Mouse (Mus musculus) C2C12 (cell line): ENCODE results near the gene Abca7.

ENCODE experiments used
- CEBPB ChIP-seq: IDR thresholded peaks from one replicate; pipeline ENCODE4 v1.6.1; 2011; ENCODE audit warnings: low read depth, mild to moderate bottlenecking, control low read depth, moderate library complexity
- CTCF ChIP-seq: IDR thresholded peaks from one replicate; pipeline ENCODE4 v1.5.1; 2011; ENCODE audit not compliant: control insufficient read depth, insufficient read depth, insufficient read length
- USF1 ChIP-seq: IDR thresholded peaks from one replicate; pipeline ENCODE4 v1.6.1; 2011; ENCODE audit warnings: low read depth, mild to moderate bottlenecking, control low read depth, moderate library complexity

DNA sequence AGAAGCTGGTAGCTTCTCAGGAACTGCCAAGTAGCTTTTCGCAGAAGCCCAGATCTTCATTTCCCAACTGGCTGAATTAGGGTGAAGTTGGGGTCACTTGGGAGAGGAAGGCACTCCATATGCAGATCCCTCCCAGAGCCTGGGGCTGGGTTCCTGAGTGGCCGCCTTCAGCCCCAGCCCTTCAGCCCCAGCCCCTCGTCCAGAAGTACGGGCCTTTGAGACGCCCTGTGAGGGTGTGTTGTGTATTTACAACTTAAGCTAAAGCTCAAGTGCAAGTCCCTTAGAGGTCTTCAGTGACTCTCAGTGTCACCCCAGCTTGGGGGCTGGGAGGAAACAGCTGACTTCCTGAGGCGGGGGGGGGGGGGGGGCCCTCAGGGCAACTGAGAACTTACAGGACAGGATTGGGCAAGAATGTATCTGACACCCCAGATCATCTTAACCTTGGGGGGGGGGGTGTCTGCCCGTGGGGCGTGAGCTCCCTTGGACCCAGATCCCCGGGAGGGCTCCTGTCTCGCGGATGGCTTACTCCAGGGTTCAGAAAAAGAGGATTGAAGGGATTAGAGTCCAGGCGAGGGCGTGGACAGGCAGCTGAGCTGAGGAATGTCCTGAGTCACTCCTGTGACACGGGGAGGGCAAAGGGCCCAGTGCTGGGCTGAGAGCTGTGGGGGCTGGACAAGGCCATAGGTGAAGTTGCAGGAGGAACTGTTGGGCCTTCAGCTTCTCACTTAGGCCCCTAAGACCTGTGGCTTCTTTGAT, 55.5 kb downstream of the Abca7 start:
- TF ChIP-seq CTCF (no peak), USF1 (no peak), CEBPB (no peak)
